Mouse (Mus musculus): Measurements from ENCODE around the gene Hspa1a. TPM values are rescaled to one million over a fixed set of nuclear protein-coding genes. Genes with fewer than 3 reads are reported as not detected.
"Not testable (repeated sequence)": the region's sequence is repeated elsewhere in the genome, so short reads cannot be mapped to it uniquely, and the experiment has no call there.

The Hspa1a gene
- 1.9 and 2.0 TPM in 2 replicates for polyA plus RNA-seq (2016; fragmentation: Nextera tagmentation; extraction: Ambion mirVana)

- peak within 1 kb of the TSS; percentile 77 for H3K4me2 ChIP-seq
- peaks cover 31% of the 10 kb centered on the region for H3K27me3 ChIP-seq
- peak; percentile 86 for ATAC-seq (ENCODE audit: insufficient number of reproducible peaks, insufficient read depth, low FRiP score, low TSS enrichment, low read depth)
- H3K4me1 ChIP-seq (replicated peaks); H3K9me3 ChIP-seq; H3K36me3 ChIP-seq: not testable (repeated sequence)
- WGBS, result under 1% methylated on average over 33 of the region's 33 CpGs
- H3K27ac ChIP-seq, result 0 out of 2 replicates have a peak within 1 kb of the TSS, but pooled peaks have one; percentile 20
- H3K4me3 ChIP-seq (replicated peaks), result peak within 1 kb of the TSS; percentile 42
- H3K9ac ChIP-seq (replicated peaks), result peak within 1 kb of the TSS; percentile 34; the same call in 1 of the 2 replicates
Measured at GRCm38 (mm10) chr17:34972069-34972749, at the start of gene Hspa1a, which contains the start of gene Hspa1l. Gene Hspa1a (minus strand): TSS chr17:34972156. Gene Hspa1l (plus strand): TSS chr17:34972703.

GRCm38 (mm10) chr17:35021163-35021808 lies 49.3 kb upstream of the Hspa1a start:
- whole genome bisulfite sequencing, result 19% methylated on average over 17 of the region's 17 CpGs
- peaks cover 13% of the 10 kb centered on the region for H3K4me1 ChIP-seq (replicated peaks)
- H3K9ac ChIP-seq (replicated peaks), result no peak overlapping the region; the same call in 1 of the 2 replicates
- H3K9me3 ChIP-seq, result no peaks in the 10 kb centered on the region
- 0 out of 2 replicates have a peak overlapping the region, but pooled peaks have one; percentile 45 for H3K27ac ChIP-seq
- peaks cover 10% of the 10 kb centered on the region for H3K36me3 ChIP-seq
- peak overlapping the region; percentile 33 for H3K4me2 ChIP-seq
- no peaks in the 10 kb centered on the region for H3K27me3 ChIP-seq
- peak overlapping the region; percentile 14; the same call in 1 of the 2 replicates for H3K4me3 ChIP-seq (replicated peaks)
- 0 out of 2 replicates have a peak, but pooled peaks have one; percentile 27 for ATAC-seq (ENCODE audit: insufficient number of reproducible peaks, insufficient read depth, low FRiP score, low TSS enrichment, low read depth)

- no peaks in the 10 kb centered on the region for H3K27me3 ChIP-seq
- H3K9ac ChIP-seq (replicated peaks), result no peak overlapping the region
- no peak overlapping the region for H3K27ac ChIP-seq
- no peaks in the 10 kb centered on the region for H3K9me3 ChIP-seq
- H3K4me3 ChIP-seq (replicated peaks), result no peak overlapping the region
- peaks cover 17% of the 10 kb centered on the region for H3K36me3 ChIP-seq
- WGBS, result 86% methylated on average over 8 of the region's 8 CpGs
- no peak for ATAC-seq (ENCODE audit: insufficient number of reproducible peaks, insufficient read depth, low FRiP score, low TSS enrichment, low read depth)
- H3K4me1 ChIP-seq (replicated peaks), result peaks cover 9% of the 10 kb centered on the region
- no peak overlapping the region for H3K4me2 ChIP-seq
Measured at GRCm38 (mm10) chr17:35020551-35020950, 48.6 kb upstream of the Hspa1a start.

- Histone ChIP-seq H3K4me2 (no peak overlapping the region), H3K9ac (replicated peaks) (no peak overlapping the region), H3K27ac (no peak overlapping the region), H3K36me3 (peaks cover 24% of the 10 kb centered on the region), H3K27me3 (no peaks in the 10 kb centered on the region), H3K9me3 (no peaks in the 10 kb centered on the region), H3K4me3 (replicated peaks) (no peak overlapping the region), H3K4me1 (replicated peaks) (peaks cover 9% of the 10 kb centered on the region)
- no peak for ATAC-seq (ENCODE audit: insufficient number of reproducible peaks, insufficient read depth, low FRiP score, low TSS enrichment, low read depth)
- WGBS, result 76% methylated on average over 11 of the region's 11 CpGs
Measured at GRCm38 (mm10) chr17:35019894-35020293, 47.9 kb upstream of the Hspa1a start.

- Histone ChIP-seq H3K36me3 (peaks cover 41% of the 10 kb centered on the region), H3K9ac (replicated peaks) (no peak overlapping the region), H3K4me3 (replicated peaks) (no peak overlapping the region), H3K9me3 (no peaks in the 10 kb centered on the region), H3K27me3 (no peaks in the 10 kb centered on the region), H3K27ac (no peak overlapping the region), H3K4me2 (no peak overlapping the region), H3K4me1 (replicated peaks) (peaks cover 9% of the 10 kb centered on the region)
- ATAC-seq (ENCODE audit: insufficient number of reproducible peaks, insufficient read depth, low FRiP score, low TSS enrichment, low read depth), result no peak
- WGBS, result 81% methylated on average over 3 of the region's 3 CpGs
Measured at GRCm38 (mm10) chr17:35018171-35018570, 46.2 kb upstream of the Hspa1a start.

GRCm38 (mm10) chr17:35017706-35018030 lies 45.7 kb upstream of the Hspa1a start:
- peaks cover 46% of the 10 kb centered on the region for H3K36me3 ChIP-seq
- H3K27me3 ChIP-seq, result no peaks in the 10 kb centered on the region
- 70% methylated on average over 14 of the region's 14 CpGs for WGBS
- H3K4me1 ChIP-seq (replicated peaks), result peaks cover 9% of the 10 kb centered on the region
- ATAC-seq (ENCODE audit: insufficient number of reproducible peaks, insufficient read depth, low FRiP score, low TSS enrichment, low read depth), result no peak
- H3K4me3 ChIP-seq (replicated peaks), result no peak overlapping the region
- no peak overlapping the region for H3K27ac ChIP-seq
- no peak overlapping the region for H3K4me2 ChIP-seq
- no peak overlapping the region for H3K9ac ChIP-seq (replicated peaks)
- no peaks in the 10 kb centered on the region for H3K9me3 ChIP-seq

GRCm38 (mm10) chr17:35016791-35017705 lies 45.1 kb upstream of the Hspa1a start:
- Histone ChIP-seq H3K27ac (no peak overlapping the region), H3K9ac (replicated peaks) (no peak overlapping the region)

GRCm38 (mm10) chr17:35016376-35016775 lies 44.4 kb upstream of the Hspa1a start, which contains the start of gene Vwa7:
Gene Vwa7 (plus strand): TSS chr17:35016579.
- H3K4me3 ChIP-seq (replicated peaks), result no peak within 1 kb of the TSS
- 74% methylated on average over 12 of the region's 12 CpGs for WGBS
- no peaks in the 10 kb centered on the region for H3K9me3 ChIP-seq
- ATAC-seq (ENCODE audit: insufficient number of reproducible peaks, insufficient read depth, low FRiP score, low TSS enrichment, low read depth), result no peak
- H3K9ac ChIP-seq (replicated peaks), result no peak within 1 kb of the TSS
- H3K27me3 ChIP-seq, result no peaks in the 10 kb centered on the region
- H3K4me1 ChIP-seq (replicated peaks), result peaks cover 6% of the 10 kb centered on the region
- no peak within 1 kb of the TSS for H3K4me2 ChIP-seq
- H3K36me3 ChIP-seq, result peaks cover 59% of the 10 kb centered on the region
- H3K27ac ChIP-seq, result no peak within 1 kb of the TSS

More at GRCm38 (mm10) chr17:35016791-35017705, 45.1 kb upstream of the Hspa1a start:
- no peak for ATAC-seq (ENCODE audit: insufficient number of reproducible peaks, insufficient read depth, low FRiP score, low TSS enrichment, low read depth)
- Histone ChIP-seq H3K9me3 (no peaks in the 10 kb centered on the region), H3K4me1 (replicated peaks) (peaks cover 9% of the 10 kb centered on the region), H3K27me3 (no peaks in the 10 kb centered on the region), H3K4me3 (replicated peaks) (no peak overlapping the region), H3K36me3 (peaks cover 52% of the 10 kb centered on the region), H3K4me2 (no peak overlapping the region)
- 81% methylated on average over 10 of the region's 10 CpGs for WGBS

- WGBS, result 93% methylated on average over 16 of the region's 16 CpGs
- Histone ChIP-seq H3K9ac (replicated peaks) (no peak overlapping the region), H3K4me1 (replicated peaks) (no peaks in the 10 kb centered on the region), H3K4me2 (no peak overlapping the region), H3K36me3 (peaks cover 70% of the 10 kb centered on the region), H3K9me3 (no peaks in the 10 kb centered on the region), H3K27me3 (no peaks in the 10 kb centered on the region), H3K27ac (no peak overlapping the region), H3K4me3 (replicated peaks) (no peak overlapping the region)
- no peak for ATAC-seq (ENCODE audit: insufficient number of reproducible peaks, insufficient read depth, low FRiP score, low TSS enrichment, low read depth)
Measured at GRCm38 (mm10) chr17:35015296-35015695, 43.3 kb upstream of the Hspa1a start.

- no peak for ATAC-seq (ENCODE audit: insufficient number of reproducible peaks, insufficient read depth, low FRiP score, low TSS enrichment, low read depth)
- H3K4me3 ChIP-seq (replicated peaks), result no peak overlapping the region
- no peak overlapping the region for H3K9ac ChIP-seq (replicated peaks)
- 85% methylated on average over 6 of the region's 6 CpGs for WGBS
- H3K27ac ChIP-seq, result no peak overlapping the region
- H3K9me3 ChIP-seq, result no peaks in the 10 kb centered on the region
- no peaks in the 10 kb centered on the region for H3K27me3 ChIP-seq
- H3K4me1 ChIP-seq (replicated peaks), result no peaks in the 10 kb centered on the region
- H3K4me2 ChIP-seq, result no peak overlapping the region
- peaks cover 91% of the 10 kb centered on the region for H3K36me3 ChIP-seq
Measured at GRCm38 (mm10) chr17:35013221-35013620, 41.3 kb upstream of the Hspa1a start.

- Histone ChIP-seq H3K27ac (no peak overlapping the region), H3K4me2 (no peak overlapping the region), H3K4me3 (replicated peaks) (no peak overlapping the region), H3K27me3 (no peaks in the 10 kb centered on the region), H3K36me3 (peaks cover 99% of the 10 kb centered on the region), H3K4me1 (replicated peaks) (no peaks in the 10 kb centered on the region), H3K9ac (replicated peaks) (no peak overlapping the region), H3K9me3 (no peaks in the 10 kb centered on the region)
- WGBS, result 84% methylated on average over 13 of the region's 13 CpGs
- ATAC-seq (ENCODE audit: insufficient number of reproducible peaks, insufficient read depth, low FRiP score, low TSS enrichment, low read depth), result no peak
Measured at GRCm38 (mm10) chr17:35012430-35012829, 40.5 kb upstream of the Hspa1a start.
